Mouse (Mus musculus): ENCODE measurements around the gene Serpina3b. TPM values are rescaled to one million over a fixed set of nuclear protein-coding genes. Genes with fewer than 3 reads are reported as not detected.

Gene Serpina3b
- polyA plus RNA-seq, 1 experiment from 2014 or later: 0.20 TPM

DNA sequence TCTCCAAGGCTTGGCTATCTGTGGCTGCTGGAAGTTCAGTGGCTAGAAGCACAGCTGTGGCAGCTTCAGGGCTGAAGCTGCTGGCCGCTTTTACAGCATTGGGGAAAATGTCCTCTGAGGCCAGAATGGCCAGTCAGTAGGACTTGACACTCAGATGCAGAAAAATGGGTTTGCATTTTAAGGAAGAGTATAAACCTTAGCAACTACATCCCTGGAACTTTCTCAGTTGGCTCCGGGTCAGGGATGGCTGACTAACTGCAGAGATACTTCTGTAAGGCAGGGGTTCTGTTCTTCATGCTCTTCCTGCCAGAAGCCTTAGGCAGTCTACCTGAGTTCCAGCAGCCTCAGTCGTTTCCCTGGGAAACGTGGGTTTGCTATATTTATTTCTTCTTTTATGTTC, 57.2 kb downstream of the Serpina3b start:
- H3K4me1 ChIP-seq: no peaks in the 10 kb centered on the region
- no peaks in the 10 kb centered on the region for H3K9me3 ChIP-seq
- H3K27ac ChIP-seq: no peak overlapping the region
- H3K36me3 ChIP-seq: no peaks in the 10 kb centered on the region
- 0 out of 2 replicates have a peak, but pooled peaks cover 9% of the 10 kb centered on the region for H3K27me3 ChIP-seq (ENCODE audit: insufficient read depth, poor library complexity, severe bottlenecking)
- peak; percentile 10 for DNase-seq (ENCODE audit: low spot score)
- H3K4me3 ChIP-seq: no peak overlapping the region
- WGBS: 79% methylated on average over 4 of the region's 4 CpGs

GRCm38 (mm10) chr12:104186041-104186581, 58.3 kb downstream of the Serpina3b start:
- Histone ChIP-seq H3K9me3 (no peaks in the 10 kb centered on the region), H3K4me3 (no peak overlapping the region), H3K36me3 (no peaks in the 10 kb centered on the region), H3K4me1 (no peaks in the 10 kb centered on the region), H3K27me3 (ENCODE audit: insufficient read depth, poor library complexity, severe bottlenecking) (0 out of 2 replicates have a peak, but pooled peaks cover 6% of the 10 kb centered on the region), H3K27ac (no peak overlapping the region)
- DNase-seq (ENCODE audit: low spot score): peak; percentile 39
- WGBS: 71% methylated on average over 3 of the region's 3 CpGs

Other genes starting within 250 kb of the Serpina3b start
- gene Serpina1c, start 223.1 kb upstream of the Serpina3b start, polyA plus RNA-seq (2016; fragmentation: Nextera tagmentation; extraction: Ambion mirVana): 0.22 and 4.4 TPM in 2 replicates
- gene Serpina1e, start 169.0 kb upstream of the Serpina3b start, polyA plus RNA-seq (2016; fragmentation: Nextera tagmentation; extraction: Ambion mirVana): 0.25 and 6.2 TPM in 2 replicates
- gene Serpina11, start 138.0 kb upstream of the Serpina3b start, polyA plus RNA-seq (2016; fragmentation: Nextera tagmentation; extraction: Ambion mirVana): 0.72 TPM in 1 of 2 replicates, not detected in the other
- gene Serpina9, start 114.2 kb upstream of the Serpina3b start, polyA plus RNA-seq (2016; fragmentation: Nextera tagmentation; extraction: Ambion mirVana): 0.18 TPM in 1 of 2 replicates, not detected in the other
- gene Serpina12, start 83.6 kb upstream of the Serpina3b start, polyA plus RNA-seq (2016; fragmentation: Nextera tagmentation; extraction: Ambion mirVana): not detected in 2 replicates
- gene Serpina5, start 26.9 kb upstream of the Serpina3b start, polyA plus RNA-seq (2016; fragmentation: Nextera tagmentation; extraction: Ambion mirVana): 0.10 TPM in 1 of 2 replicates, not detected in the other
- not detected in 2 replicates for gene Serpina3a, start 15.3 kb upstream of the Serpina3b start, polyA plus RNA-seq (2016; fragmentation: Nextera tagmentation; extraction: Ambion mirVana)
- gene Serpina3c, start 25.9 kb downstream of the Serpina3b start, polyA plus RNA-seq (2016; fragmentation: Nextera tagmentation; extraction: Ambion mirVana): not detected in 2 replicates
- not detected in 2 replicates for gene Serpina3f, start 86.5 kb downstream of the Serpina3b start, polyA plus RNA-seq (2016; fragmentation: Nextera tagmentation; extraction: Ambion mirVana)
- gene Serpina3g, start 108.2 kb downstream of the Serpina3b start, polyA plus RNA-seq (2016; fragmentation: Nextera tagmentation; extraction: Ambion mirVana): 0.20 and 0.59 TPM in 2 replicates
- gene Serpina3i, start 135.1 kb downstream of the Serpina3b start, polyA plus RNA-seq (2016; fragmentation: Nextera tagmentation; extraction: Ambion mirVana): 0.06 TPM in 1 of 2 replicates, not detected in the other
- not detected in 2 replicates for gene Serpina3j, start 186.6 kb downstream of the Serpina3b start, polyA plus RNA-seq (2016; fragmentation: Nextera tagmentation; extraction: Ambion mirVana)
- gene Serpina3k, start 210.5 kb downstream of the Serpina3b start, polyA plus RNA-seq (2016; fragmentation: Nextera tagmentation; extraction: Ambion mirVana): not detected in 2 replicates
- gene Serpina3m, start 210.5 kb downstream of the Serpina3b start, polyA plus RNA-seq (2016; fragmentation: Nextera tagmentation; extraction: Ambion mirVana): not detected in 2 replicates

Measured in heart, embryonic 10.5 days (tissue).